Mouse (Mus musculus) kidney, postnatal 36 days (tissue): Measurements from ENCODE around the gene Smad3.

Experiments
- DNase-seq, 2 experiments: peaks; one replicate each; pipeline ENCODE4 v3.0.0; 2021 to 2022; ENCODE audit warnings: mixed read lengths in 2 of 2

Smad3 gene

DNA sequence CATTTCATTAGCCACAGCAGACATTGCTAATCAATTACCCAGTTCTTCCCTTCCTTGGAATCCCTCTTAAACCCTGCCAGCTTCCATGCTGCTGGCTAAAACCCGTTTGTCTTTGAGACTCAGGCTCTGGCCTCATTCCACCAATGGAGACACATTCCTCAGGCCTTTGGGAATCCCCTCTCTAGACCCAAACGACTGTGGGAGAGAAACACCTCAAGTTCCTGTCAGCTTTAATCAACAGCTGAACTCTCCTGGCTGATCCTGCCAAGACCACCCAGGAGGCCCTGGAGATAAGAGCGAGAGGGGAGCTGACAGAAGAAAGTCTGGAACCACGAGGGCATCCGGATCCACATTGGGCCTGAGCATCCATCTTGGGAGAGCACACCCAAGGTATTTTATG, 13.9 kb upstream of the Smad3 start:
- no peak for DNase-seq

DNA sequence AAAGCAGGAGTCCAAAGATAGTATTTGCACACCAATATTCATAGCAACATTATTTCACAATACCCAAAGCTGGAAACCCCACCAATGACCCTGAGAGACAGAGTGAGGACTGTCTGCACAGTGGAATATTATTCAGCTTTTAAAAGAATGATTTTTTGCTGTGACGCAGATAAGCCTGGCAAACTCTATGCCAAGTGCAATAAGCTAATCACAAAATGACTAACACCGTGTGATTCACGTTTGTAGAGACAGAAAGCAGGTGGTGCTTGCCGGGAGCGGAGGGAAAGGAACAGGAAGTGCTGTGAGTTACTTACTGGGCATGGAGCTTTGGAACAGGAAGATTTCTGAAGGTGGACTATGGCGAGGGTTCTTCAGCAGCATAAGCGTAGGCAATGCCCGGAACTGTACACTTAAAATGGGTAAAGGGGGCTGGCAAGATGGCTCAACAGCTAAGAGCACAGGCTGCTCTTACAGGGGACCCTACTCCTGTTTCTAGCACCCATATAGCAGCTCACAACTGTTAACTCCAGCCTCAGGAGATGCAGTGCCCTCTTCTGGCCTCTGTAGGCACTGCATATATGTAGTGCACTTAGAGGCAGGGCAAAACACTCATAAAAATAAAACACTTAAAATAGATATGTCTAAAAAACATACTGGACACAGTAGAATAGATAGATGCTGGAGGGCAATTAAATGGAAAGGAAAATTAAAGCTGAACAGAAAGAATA, 3.7 kb upstream of the Smad3 start:
- DNase-seq: no peak

DNA sequence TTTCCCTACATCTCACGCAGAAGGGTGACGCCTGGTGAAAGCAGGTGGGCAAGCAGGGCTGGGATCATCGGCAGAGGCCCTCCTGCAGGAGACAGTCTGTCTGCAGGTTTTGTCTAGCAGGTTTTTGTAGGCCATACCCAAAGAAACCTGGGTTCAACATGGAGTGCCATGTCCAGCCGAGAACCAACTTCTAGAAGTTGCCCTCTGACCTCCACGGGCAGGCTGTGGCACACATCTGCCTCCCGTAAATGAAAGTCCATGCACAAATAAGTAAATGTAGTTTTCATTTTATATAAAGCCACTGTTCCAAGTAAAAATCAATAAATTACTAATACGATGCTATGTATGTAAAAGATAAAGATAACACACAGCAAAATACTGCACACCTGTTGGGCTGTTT, 3.0 kb upstream of the Smad3 start:
- DNase-seq: no peak

DNA sequence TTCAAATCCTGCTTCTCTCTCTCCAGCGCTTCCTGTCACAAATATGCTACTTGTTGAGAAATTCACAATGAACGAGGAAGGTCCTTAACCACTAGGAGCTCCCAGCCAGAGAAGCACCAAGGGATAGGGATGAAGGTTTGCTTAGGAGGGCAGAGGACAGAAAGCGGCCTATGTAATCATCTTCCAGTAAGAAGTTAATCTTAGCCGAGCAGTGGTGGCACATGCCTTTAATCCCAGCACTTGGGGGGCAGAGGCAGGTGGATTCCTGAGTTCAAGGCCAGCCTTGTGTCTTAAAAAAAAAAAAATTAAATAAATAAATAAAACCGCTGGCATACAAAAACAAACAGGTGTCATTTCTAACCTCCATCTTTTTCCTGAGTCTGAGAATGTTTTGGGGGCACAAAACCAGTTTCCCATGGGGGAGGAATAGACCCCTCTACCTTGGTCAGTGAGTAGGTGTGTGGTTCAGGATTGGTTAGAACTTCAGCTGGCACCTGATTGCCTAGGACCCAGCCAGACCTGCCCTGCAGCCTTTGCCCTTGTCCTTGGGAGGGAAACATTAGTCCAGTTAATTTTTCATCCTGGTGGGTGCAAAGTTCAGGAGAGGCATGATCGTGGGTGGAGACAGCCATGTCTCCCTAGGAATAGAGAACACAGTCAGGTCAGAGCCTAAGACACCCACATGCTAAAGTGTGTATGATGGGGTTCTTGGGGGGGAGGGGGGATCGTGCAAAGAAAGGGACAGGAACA, 2.4 kb upstream of the Smad3 start:
- peak; percentile 79 to 90 for DNase-seq

DNA sequence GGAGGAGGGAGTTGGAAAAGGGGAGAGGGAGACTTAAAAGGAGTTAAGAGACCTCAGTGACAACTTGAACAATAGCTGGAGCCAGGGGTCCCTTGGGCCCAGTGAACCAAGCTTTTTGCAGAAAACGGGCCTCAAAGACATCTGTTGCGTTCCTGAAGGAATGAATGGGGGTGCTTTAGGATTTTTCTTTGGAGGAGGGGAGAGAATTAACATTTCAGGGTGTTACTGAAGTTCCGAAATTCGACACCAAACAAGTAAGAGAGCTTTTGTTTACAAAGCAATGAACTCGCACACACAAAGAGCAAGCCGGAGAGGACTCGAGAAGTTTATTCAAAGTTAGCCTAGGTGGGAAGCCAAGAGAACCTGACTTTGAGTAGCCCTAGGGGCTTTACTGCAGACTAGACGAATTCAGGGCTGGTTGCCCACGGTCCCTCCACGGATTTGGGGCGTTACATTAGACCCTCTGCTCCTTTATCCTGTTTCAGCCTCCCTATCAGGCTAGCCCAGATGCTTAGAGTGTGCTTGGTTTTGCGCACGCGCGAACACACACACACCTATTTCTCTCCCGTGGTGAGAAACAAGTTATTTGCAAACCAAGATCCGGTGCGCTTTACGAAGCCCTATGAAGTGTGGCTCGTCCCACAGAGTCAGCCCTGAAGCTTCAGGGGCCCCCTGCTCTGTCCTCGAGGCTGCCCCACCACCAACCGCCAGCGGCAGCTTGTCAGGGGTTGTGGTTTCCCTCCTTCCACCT, 1.0 kb upstream of the Smad3 start:
- DNase-seq: peak; percentile 58 to 70

DNA sequence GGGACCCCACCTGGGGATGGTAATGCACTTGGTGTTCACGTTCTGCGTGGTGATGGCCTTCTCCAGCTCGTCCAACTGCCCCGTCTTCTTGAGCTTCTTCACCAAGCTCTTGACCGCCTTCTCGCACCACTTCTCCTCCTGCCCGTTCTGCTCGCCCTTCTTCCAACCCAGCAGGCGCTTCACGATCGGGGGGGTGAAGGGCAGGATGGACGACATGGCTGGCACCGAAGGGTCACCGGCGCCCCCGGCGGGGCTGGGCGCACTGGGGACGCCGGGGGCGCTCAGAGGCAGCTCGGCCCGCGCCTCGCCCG, 377 bp downstream of the Smad3 start:
- DNase-seq: no peak

DNA sequence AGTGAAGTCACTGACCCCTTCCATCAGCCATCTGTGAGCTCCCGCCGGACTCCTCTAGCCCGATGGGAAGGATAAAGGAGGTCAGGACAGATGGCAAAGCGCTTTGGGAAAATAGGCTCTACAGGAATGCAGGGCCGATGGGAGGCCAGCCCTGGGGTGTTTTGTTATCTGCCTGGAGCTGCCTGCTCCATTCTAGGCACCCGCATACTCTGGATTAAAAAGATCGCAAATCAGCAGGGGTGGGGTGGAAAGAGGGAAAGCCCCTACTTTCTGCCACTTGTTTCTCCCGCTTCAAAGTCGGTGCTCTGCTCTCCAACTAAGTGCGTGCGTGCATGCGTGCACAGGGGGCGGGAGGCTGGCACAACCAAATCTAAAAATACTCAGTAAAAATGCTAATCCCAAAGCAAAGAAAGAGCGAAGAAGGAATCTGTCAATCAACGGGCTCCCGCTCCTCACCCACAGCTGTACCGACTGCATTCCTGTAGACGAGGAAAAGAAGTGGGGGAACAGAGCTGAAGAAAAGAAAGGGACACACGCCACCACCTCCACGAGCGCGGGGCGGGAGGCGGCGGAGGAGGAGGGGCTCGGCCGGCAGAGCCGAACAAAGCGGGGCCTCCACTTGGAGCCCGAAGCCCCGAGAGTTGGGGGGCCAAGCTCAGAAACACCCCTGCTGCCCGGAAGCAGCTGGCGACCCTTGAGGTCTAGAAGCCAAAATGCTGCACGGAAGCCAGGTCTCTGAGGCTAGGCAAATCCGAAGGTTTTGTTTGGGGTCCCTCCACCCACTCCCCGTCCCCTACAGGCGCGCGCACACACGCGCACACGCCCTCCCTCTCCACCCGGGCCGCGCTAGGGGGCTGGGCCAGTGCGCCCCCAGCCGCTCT, 973 bp downstream of the Smad3 start:
- DNase-seq: peak in 1 of 2 experiments; percentile 63

DNA sequence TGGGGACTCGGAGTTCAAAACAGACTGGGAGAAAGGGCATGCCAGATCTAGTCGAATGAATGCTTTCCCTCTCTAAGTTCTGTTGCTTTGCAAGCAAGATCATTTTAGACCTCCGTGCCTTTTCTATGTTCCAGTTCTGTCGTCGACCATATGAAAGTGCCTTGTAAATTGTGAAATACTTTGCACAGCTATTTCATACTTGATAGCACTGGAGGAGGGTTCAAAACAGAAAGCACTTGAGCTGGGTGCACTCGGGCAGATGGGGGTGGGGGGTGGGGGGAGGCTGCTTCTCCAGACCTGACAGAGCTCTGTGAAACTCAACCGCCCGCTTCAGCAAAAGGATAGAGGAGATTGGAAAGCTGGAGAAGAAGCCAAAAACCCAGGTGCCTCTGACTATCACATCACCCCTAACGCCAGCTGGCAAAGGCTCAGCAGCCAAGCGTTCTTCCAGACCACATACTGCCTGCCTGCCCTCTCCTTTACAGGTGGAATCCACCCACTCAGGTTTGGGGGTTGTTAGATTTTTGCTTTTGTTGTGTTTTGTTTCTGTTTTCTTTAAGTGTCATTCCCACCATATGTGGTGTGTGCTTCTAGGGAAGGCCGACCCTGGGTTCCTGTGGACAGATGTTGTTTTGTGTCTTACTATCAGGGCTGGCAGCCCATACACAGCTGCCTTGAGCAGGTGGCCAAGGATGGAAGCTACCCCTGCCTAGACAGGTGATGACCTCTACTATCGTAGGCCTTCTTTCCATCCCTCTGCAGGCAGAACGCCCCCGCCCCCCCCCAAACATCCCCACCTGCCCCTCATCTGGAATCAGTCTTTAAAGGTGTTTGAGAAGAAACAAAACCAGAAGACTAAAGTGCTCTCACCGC, 1.9 kb downstream of the Smad3 start:
- DNase-seq: no peak

DNA sequence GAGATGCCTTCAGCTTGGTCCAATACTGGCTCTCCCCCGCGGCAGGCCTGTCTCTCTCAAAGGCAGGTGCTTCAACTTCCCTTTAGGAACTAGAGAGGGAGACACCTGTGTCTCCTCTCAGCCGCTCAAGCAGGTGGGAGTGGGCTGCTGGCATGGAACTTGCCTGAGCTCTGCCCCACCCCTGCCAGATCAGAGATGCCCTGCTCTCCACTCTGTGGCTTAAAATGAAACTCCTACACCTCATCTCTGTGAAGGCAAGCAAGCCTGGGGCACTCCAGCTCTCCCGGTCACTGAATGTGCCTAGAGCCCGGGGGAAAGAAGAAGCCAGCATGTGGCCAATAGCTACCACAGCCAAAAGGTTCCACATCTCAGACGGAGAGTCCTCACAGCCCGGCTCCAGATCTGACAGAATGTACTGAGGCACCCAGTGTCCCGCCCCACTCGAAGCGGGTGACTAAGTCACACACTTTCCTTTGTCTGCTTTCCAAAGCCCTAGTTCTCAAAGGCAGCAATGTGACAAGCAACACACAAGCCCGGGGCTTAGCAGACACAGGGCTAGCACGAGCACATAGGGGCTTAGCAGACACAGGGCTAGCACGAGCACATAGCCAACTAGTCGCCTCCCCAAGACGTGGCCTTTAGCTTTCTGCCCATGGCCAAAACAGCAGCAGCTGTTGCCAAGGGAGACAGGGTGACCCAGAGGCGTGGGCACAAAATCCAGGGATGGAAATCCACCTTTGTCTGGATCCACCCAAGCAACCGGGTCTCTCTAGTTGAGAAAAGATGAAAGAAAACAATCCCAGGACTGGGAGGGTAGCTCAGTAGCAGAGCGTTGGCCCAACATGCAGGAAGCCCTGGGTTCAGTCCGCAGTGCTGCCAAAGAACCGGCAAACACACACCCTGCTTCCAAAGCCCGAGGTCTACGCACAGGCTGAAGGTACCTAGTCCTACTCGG, 3.0 kb downstream of the Smad3 start:
- DNase-seq: no peak

DNA sequence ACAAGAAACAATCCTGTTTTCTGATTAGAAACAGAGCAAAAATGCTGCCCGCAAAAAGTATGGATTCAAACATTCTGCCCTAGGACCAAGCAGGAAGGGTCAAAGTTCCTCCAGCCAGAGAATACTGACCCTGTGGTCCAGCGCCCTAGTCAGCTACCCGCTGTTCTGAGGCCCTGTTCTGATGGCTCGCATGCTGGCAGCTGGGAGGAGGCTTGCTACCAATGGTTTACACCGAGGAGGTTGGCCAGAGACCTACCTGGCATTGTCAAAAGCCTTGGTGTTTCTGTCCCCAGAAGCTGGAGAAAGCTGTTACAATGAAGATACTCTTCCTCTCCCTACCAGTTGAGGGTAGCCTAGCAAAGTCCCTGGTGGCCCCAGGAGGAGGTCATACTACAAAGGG, 3.8 kb downstream of the Smad3 start:
- DNase-seq: peak; percentile 64 to 74

DNA sequence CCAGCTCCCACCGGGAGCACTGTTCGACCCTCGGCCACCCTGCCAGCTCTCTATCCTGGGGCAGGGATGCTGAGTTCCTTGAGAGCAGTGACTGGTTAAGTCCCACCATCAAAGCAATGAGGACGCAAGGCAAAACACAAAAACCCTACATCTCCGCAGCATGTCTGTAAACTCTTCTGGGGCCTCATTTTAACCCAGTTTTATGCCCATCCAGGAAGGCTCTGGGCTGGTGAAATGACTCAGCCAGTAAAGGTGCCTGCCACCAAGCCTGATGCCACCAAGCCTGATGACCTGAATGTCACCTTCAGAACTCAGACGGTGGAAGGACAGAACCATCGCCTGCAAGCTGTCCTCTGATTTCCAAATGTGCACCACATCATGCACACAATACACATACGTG, 4.4 kb downstream of the Smad3 start:
- no peak for DNase-seq

DNA sequence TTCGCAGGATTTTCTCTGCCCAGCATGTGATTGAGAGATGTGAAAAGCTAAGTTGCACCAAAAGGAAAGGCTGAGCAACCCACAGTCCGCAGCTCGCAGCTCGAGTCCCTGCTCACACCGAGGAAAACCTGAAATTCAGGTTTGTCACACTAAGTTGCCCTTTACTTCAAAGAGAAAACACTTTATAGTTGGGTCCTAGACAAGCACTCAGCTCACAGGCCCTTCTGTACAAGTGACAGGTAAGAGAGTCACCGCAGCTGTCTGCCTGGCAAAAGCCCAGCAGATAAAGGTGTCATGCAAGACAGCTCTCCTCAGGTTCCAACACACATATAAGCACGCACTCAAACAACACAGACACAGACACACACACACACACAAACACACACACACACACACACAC, 5.2 kb downstream of the Smad3 start:
- DNase-seq: no peak

DNA sequence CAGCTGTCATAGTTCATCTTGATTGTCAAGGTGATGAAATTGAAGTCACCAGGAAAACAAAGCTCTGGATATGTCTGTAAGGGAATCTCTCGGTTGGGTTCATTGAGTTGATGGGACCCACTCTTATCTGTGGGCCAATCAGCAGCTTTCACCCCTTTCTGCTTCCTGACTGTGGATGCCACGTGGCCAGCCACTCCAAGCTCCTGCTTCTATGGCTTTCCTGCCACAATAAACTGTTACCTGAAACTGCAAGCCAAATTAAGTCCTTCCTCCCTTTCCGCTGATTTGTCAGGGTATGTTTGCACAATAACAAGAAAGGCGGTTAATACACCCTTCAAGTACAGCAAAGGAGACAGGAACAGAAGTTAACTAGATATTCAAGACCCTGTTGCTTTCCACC, 6.5 kb downstream of the Smad3 start:
- no peak for DNase-seq

DNA sequence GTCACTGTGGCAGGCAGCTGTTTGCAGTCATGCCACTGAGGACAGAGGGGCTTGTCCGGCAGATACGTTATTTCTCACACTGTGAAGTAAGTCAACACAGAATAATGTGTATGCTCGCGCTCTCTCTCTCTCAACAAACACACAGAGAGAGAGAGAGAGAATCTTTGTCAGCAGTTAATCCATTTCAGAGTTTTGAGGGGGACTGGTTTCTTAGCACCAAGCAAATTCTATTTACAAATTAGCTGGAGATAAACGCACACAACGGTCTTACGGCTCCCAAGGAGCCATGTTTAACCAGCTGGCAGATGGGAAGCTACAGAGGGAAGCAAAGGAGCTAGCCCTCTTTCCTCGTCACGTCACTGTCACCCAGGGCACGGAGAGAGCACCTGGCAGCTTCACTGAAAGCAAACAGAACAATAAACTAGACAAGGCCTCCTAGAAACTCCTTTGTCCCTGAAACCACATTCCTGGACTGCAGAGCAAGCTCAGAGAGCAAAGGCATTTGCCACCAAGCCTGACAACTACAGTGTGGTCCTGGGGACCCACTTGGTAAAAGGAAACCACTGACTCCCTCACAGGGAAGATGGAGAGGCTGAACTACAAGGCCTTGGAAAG, 7.3 kb downstream of the Smad3 start:
- DNase-seq: no peak

DNA sequence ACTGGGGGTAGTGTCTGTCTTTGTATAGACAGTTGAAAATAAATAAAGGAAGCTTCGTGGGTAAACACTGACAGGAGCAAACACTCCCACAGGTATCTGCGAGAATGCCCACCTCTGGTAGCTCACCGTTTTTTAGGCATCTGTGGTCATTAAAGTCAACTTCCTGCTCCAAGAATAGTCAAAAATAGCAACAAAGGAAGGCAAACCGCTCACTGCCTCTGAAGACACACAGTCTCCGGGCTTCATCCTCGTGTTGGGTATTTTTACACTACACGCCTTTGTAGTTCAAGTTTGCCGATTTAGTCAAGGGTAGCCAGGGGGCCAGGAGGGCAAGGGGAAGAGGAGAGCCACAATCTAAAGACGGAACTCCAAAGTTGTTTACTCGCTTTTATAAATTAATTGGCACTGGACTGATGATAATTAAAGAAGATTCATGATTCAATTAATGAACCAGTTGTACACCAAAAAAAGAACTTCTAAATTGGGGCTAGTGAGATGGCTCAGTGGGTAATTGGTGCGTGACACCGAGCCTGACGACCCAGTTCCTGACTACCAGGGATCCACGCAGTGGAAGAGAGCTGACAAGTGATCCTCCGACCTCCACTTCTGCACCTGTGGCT, 8.4 kb downstream of the Smad3 start:
- no peak for DNase-seq

DNA sequence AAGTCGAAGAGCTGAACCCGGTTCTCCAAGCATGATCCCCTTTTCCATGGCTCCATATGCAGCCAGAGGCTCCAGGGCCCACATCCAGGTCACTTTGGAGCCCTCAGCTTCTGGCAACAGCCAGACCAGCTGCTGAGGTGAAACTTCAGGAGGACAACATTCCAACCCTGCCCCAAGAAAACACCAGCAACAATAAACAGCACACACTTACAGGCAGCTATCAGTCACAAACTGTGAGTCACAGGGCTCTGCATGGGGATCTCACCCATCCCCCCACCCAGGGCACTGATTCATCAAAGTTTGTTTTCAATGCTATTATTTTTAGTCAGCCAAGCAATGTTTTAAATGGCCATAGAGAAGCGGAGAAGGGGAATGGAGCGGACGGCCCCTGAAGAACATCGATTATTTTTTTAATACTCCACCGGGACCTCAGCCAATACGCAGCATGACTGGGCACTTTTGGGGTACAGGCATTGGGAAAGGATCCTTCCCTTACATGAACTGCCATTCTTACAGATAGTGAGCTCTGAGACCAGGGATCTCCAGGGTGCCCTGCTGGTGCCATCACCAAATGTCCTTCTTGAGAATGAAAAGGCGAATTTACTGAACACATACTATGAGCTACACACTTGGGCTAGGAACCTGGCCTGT, 10.0 kb downstream of the Smad3 start:
- no peak for DNase-seq

DNA sequence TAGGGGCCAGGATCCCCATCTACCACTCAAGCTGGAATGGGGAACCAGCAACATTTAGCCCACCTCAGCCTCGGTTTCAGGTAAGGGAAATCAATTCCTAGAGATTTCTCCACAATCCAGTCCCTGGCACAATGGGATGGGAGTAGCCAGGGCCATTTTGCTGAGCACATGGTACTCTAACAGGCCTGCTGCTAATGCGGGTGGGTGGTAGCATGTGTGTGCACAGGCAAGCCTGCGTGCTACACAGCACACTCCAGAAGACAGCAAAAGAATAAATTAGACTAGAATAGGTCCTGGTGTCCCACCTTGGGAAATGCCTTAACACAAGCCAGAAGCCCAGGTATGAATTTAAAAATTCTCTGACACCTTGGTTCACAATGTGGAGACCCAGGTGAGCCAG, 10.8 kb downstream of the Smad3 start:
- DNase-seq: no peak

DNA sequence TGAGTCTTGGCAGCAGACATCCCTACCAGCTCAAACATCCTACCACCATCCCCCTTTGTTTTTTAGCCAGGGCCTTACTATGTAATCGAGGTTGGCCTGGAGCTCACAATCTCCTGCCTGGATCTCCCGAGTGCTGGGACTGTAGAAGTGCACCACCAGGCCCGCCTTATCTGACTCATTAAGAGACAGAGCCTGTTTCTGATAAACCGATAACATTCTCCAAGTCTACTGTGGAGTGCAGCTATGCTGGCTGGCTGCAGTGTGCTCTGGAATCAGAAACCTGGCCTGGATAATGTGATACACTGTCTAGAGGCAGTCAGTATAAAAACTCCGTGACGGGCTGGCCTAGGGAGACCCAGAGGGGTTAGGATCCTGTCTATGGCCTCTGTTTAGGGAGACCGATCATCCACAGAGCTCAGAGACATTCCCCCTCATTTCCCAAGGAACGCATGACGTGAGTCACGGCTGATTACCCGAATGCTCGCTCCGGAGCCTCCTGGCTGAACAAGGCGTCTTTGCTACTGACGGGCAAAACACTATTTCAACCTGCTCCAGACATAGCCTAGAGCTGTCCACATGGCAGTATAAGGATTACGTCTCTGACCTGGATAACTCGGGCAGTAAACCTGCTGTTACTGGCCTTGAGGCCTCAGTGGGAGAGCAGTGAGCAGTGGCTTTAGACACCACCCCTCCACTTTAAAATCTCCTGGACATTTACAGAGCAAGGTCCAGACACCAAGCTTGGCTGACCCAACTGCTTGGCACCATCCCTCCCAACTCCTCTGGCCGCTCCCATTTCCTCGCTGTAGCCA, 11.8 kb downstream of the Smad3 start:
- peak; percentile 75 to 88 for DNase-seq
